In genomic region chr6:57356864-57357263, GRCm38 (mm10) we compare ENCODE assay signal across 26 mouse cellular contexts. TPM values are rescaled to one million over a fixed set of nuclear protein-coding genes. Genes with fewer than 3 reads are reported as not detected.
DNase-seq lines count a peak whose midpoint lies in the region; ATAC-seq and TF ChIP-seq lines count a peak whose summit lies in the region.
"Had no signal": no experiment of that assay in that cellular context is flagged by ENCODE, and none has a peak within 500 bp of the region (broad histone marks: within the 10 kb centered on the region; RNA-seq: fewer than 3 reads in every experiment).

No protein-coding gene starts in this region.

- DNase-seq in frontal cortex, postnatal 25 days (ENCODE audit: low spot score in 2 of 2): no peak
- DNase-seq in right cerebral cortex, adult 18-20 months: peak; percentile 1
- no peak for DNase-seq in right cerebral cortex, postnatal 14 days
- peak; percentile 66 for DNase-seq in brain, adult 2 months (ENCODE audit: low read depth, low spot score)
- peak; percentile 0 for DNase-seq in brain, embryonic 14.5 days (ENCODE audit: low read depth)
- no peak for DNase-seq in urinary bladder, postnatal 14 days (ENCODE audit: low spot score)
- DNase-seq: adrenal gland, adult 2 months; adrenal gland, postnatal 10 days; adrenal gland, postnatal 25 days; cerebellum, adult 11 months; cerebellum, adult 18-20 months; cerebellum, adult 8-10 months; cerebellum, adult 9-11 months; cerebellum, postnatal 14 days; cerebellum, postnatal 36 days; embryo, embryonic 11 days had no signal

- H3K27ac ChIP-seq in midbrain, embryonic 16.5 days (ENCODE audit: low read length): no peak overlapping the region
- H3K27ac ChIP-seq: embryonic facial prominence, embryonic 13.5 days; embryonic facial prominence, embryonic 15.5 days; forebrain, embryonic 10.5 days; forebrain, embryonic 12.5 days had no signal

- H3K36me3 ChIP-seq in midbrain, embryonic 16.5 days (ENCODE audit: control insufficient read depth, insufficient read depth, low read length): no peaks in the 10 kb centered on the region
- H3K36me3 ChIP-seq: embryonic facial prominence, embryonic 13.5 days; embryonic facial prominence, embryonic 15.5 days; forebrain, embryonic 10.5 days; forebrain, embryonic 12.5 days had no signal

- WGBS in midbrain, embryonic 16.5 days: 70% methylated on average over 2 of the region's 2 CpGs

- no peaks in the 10 kb centered on the region for H3K4me1 ChIP-seq in midbrain, embryonic 16.5 days (ENCODE audit: control insufficient read depth, insufficient read depth, low read length)
- H3K4me1 ChIP-seq: embryonic facial prominence, embryonic 13.5 days; embryonic facial prominence, embryonic 15.5 days; forebrain, embryonic 10.5 days; forebrain, embryonic 12.5 days had no signal

- TF ChIP-seq CTCF in brain, embryonic 14.5 days (IDR thresholded peaks at IDR 0.05; ENCODE audit: borderline replicate concordance, extremely low read depth, insufficient read depth, insufficient read length): no peak

- no peaks in the 10 kb centered on the region for H3K9me3 ChIP-seq in midbrain, embryonic 16.5 days (replicated peaks; ENCODE audit: control insufficient read depth, low read length, poor library complexity, severe bottlenecking)
- H3K9me3 ChIP-seq: embryonic facial prominence, embryonic 13.5 days; embryonic facial prominence, embryonic 15.5 days; forebrain, embryonic 10.5 days; forebrain, embryonic 12.5 days had no signal

- H3K4me2 ChIP-seq in midbrain, embryonic 16.5 days (ENCODE audit: low read length): no peak overlapping the region
- H3K4me2 ChIP-seq: embryonic facial prominence, embryonic 13.5 days; embryonic facial prominence, embryonic 15.5 days; forebrain, embryonic 12.5 days had no signal

- H3K27me3 ChIP-seq in midbrain, embryonic 16.5 days (ENCODE audit: control insufficient read depth, insufficient read depth, low read depth, low read length): no peaks in the 10 kb centered on the region
- H3K27me3 ChIP-seq: embryonic facial prominence, embryonic 13.5 days; embryonic facial prominence, embryonic 15.5 days; forebrain, embryonic 12.5 days had no signal

- H3K4me3 ChIP-seq in midbrain, embryonic 16.5 days (ENCODE audit: low read depth, low read length): no peak overlapping the region
- H3K4me3 ChIP-seq: embryonic facial prominence, embryonic 13.5 days; embryonic facial prominence, embryonic 15.5 days; erythroblast, embryonic 14.5 days; forebrain, embryonic 10.5 days; forebrain, embryonic 12.5 days had no signal

- peak; percentile 93 for ATAC-seq in frontal cortex, adult (ENCODE audit: low TSS enrichment)
- no peak for ATAC-seq in midbrain, embryonic 16.5 days
- ATAC-seq: forebrain, embryonic 16.5 days had no signal

- TF ChIP-seq POLR2A in brain, embryonic 14.5 days (IDR thresholded peaks at IDR 0.05; ENCODE audit: borderline replicate concordance, extremely low read depth, insufficient read depth, insufficient read length, poor library complexity, severe bottlenecking): no peak

- H3K9ac ChIP-seq in midbrain, embryonic 16.5 days (ENCODE audit: low read depth, low read length): no peak overlapping the region
- H3K9ac ChIP-seq: embryonic facial prominence, embryonic 13.5 days; embryonic facial prominence, embryonic 15.5 days; forebrain, embryonic 12.5 days had no signal

RNA-seq across cellular contexts. Expression of gene Vmn1r17, which starts 6.7 kb away (rescaled TPM):
- not detected in 2 replicates for polyA plus RNA-seq in brain, embryonic 14.5 days (2012; rRNA removed)
- not detected in 2 replicates for polyA plus RNA-seq in midbrain, embryonic 16.5 days (2015; fragmentation: Nextera tagmentation; extraction: Ambion mirVana)
- polyA plus RNA-seq: adrenal gland, adult 2 months; C2C12; embryonic facial prominence, embryonic 11.5 days; embryonic facial prominence, embryonic 13.5 days; embryonic facial prominence, embryonic 15.5 days; erythroblast, embryonic 14.5 days; forebrain, embryonic 10.5 days; forebrain, embryonic 12.5 days; forebrain, embryonic 16.5 days had no signal

RNA-seq across cellular contexts. Expression of gene Vmn1r16, which starts 27.6 kb away (rescaled TPM):
- polyA plus RNA-seq in brain, embryonic 14.5 days (2012; rRNA removed): not detected in 2 replicates
- polyA plus RNA-seq in midbrain, embryonic 16.5 days (2015; fragmentation: Nextera tagmentation; extraction: Ambion mirVana): not detected in 2 replicates
- polyA plus RNA-seq: adrenal gland, adult 2 months; C2C12; embryonic facial prominence, embryonic 11.5 days; embryonic facial prominence, embryonic 13.5 days; embryonic facial prominence, embryonic 15.5 days; erythroblast, embryonic 14.5 days; forebrain, embryonic 10.5 days; forebrain, embryonic 12.5 days; forebrain, embryonic 16.5 days had no signal

RNA-seq across cellular contexts. Expression of gene Vmn1r18, which starts 38.7 kb away (rescaled TPM):
- not detected in 2 replicates for polyA plus RNA-seq in brain, embryonic 14.5 days (2012; rRNA removed)
- polyA plus RNA-seq in midbrain, embryonic 16.5 days (2015; fragmentation: Nextera tagmentation; extraction: Ambion mirVana): not detected in 2 replicates
- polyA plus RNA-seq: adrenal gland, adult 2 months; C2C12; embryonic facial prominence, embryonic 11.5 days; embryonic facial prominence, embryonic 13.5 days; embryonic facial prominence, embryonic 15.5 days; forebrain, embryonic 10.5 days; forebrain, embryonic 12.5 days; forebrain, embryonic 16.5 days had no signal

RNA-seq across cellular contexts. Expression of gene Vmn1r19, which starts 46.7 kb away (rescaled TPM):
- polyA plus RNA-seq in brain, embryonic 14.5 days (2012; rRNA removed): not detected in 2 replicates
- polyA plus RNA-seq in midbrain, embryonic 16.5 days (2015; fragmentation: Nextera tagmentation; extraction: Ambion mirVana): not detected in 2 replicates
- polyA plus RNA-seq: adrenal gland, adult 2 months; C2C12; embryonic facial prominence, embryonic 11.5 days; embryonic facial prominence, embryonic 13.5 days; embryonic facial prominence, embryonic 15.5 days; erythroblast, embryonic 14.5 days; forebrain, embryonic 10.5 days; forebrain, embryonic 12.5 days; forebrain, embryonic 16.5 days had no signal

Comparison
In these comparisons a context has a peak if more than half of its experiments do, and no peak if none do; other contexts are left out.
1. DNase-seq: peak in right cerebral cortex, adult 18-20 months (single experiment), brain, adult 2 months (single experiment) and brain, embryonic 14.5 days (single experiment); none in frontal cortex, postnatal 25 days (0 of 2), right cerebral cortex, postnatal 14 days (single experiment) and urinary bladder, postnatal 14 days (single experiment).